Comparison of ENCODE assay signal across 8 mouse cellular contexts in genomic region chr2:18693871-18694610, GRCm38 (mm10). TPM values are rescaled to one million over a fixed set of nuclear protein-coding genes. Genes with fewer than 3 reads are reported as not detected.
A peak's percentile ranks its signal among the peaks of the same experiment; 100 is the strongest.
DNase-seq lines count a peak whose midpoint lies in the region; ATAC-seq lines count a peak whose summit lies in the region.

Gene Spag6 (plus strand): TSS chr2:18694032.

- peak; percentile 75 for ATAC-seq in embryonic facial prominence, embryonic 12.5 days (ENCODE audit: insufficient number of reproducible peaks, insufficient read depth, low FRiP score, low TSS enrichment)
- peak; percentile 73 for ATAC-seq in heart, embryonic 11.5 days (replicated peaks; ENCODE audit: insufficient number of reproducible peaks, low FRiP score, low TSS enrichment)
- ATAC-seq in kidney, embryonic 14.5 days (ENCODE audit: low FRiP score, low TSS enrichment): peak; percentile 88
- ATAC-seq in liver, embryonic 13.5 days (ENCODE audit: low read depth): peak; percentile 71
- peak; percentile 87 for ATAC-seq in stomach, embryonic 16.5 days (ENCODE audit: insufficient read depth, low FRiP score)

- H3K36me3 ChIP-seq in embryonic facial prominence, embryonic 12.5 days: no peaks in the 10 kb centered on the region
- no peaks in the 10 kb centered on the region for H3K36me3 ChIP-seq in heart, embryonic 11.5 days (ENCODE audit: control insufficient read depth, insufficient read depth, low read length)
- no peaks in the 10 kb centered on the region for H3K36me3 ChIP-seq in kidney, embryonic 14.5 days (ENCODE audit: control insufficient read depth, insufficient read depth, low read length)
- H3K36me3 ChIP-seq in liver, embryonic 13.5 days: no peaks in the 10 kb centered on the region
- H3K36me3 ChIP-seq in stomach, embryonic 16.5 days (ENCODE audit: control insufficient read depth, insufficient read depth, low read length): no peaks in the 10 kb centered on the region

- DNase-seq in 416B (ENCODE audit: low read depth): peak; percentile 87
- DNase-seq in adrenal gland, adult 2 months: peak; percentile 90
- no peak for DNase-seq in liver, embryonic 13.5 days
- peak; percentile 82 for DNase-seq in naive thymus-derived CD4-positive, alpha-beta T cell, adult 2 months (ENCODE audit: low read depth)

- H3K4me1 ChIP-seq in embryonic facial prominence, embryonic 12.5 days: peaks cover 24% of the 10 kb centered on the region
- peaks cover 10% of the 10 kb centered on the region for H3K4me1 ChIP-seq in heart, embryonic 11.5 days (ENCODE audit: control insufficient read depth, insufficient read depth, low read length)
- H3K4me1 ChIP-seq in kidney, embryonic 14.5 days (ENCODE audit: control insufficient read depth, insufficient read depth, low read length): peaks cover 10% of the 10 kb centered on the region
- peaks cover 28% of the 10 kb centered on the region for H3K4me1 ChIP-seq in liver, embryonic 13.5 days (replicated peaks)
- peaks cover 23% of the 10 kb centered on the region for H3K4me1 ChIP-seq in stomach, embryonic 16.5 days (ENCODE audit: control insufficient read depth, insufficient read depth, low read length)

- peak within 1 kb of the TSS; percentile 57 for H3K4me3 ChIP-seq in embryonic facial prominence, embryonic 12.5 days
- H3K4me3 ChIP-seq in heart, embryonic 11.5 days (ENCODE audit: low read depth, low read length): peak within 1 kb of the TSS; percentile 65
- peak within 1 kb of the TSS; percentile 70 for H3K4me3 ChIP-seq in kidney, embryonic 14.5 days (ENCODE audit: low read length)
- H3K4me3 ChIP-seq in liver, embryonic 13.5 days (replicated peaks): peak within 1 kb of the TSS; percentile 65
- peak within 1 kb of the TSS; percentile 80 for H3K4me3 ChIP-seq in stomach, embryonic 16.5 days (replicated peaks; ENCODE audit: low read length)

- under 1% methylated on average over 61 of the region's 61 CpGs for WGBS in embryonic facial prominence, embryonic 12.5 days
- WGBS in heart, embryonic 11.5 days (ENCODE audit: insufficient replicate concordance): under 1% methylated on average over 54 of the region's 61 CpGs
- WGBS in kidney, embryonic 14.5 days: under 1% methylated on average over 49 of the region's 61 CpGs
- WGBS in liver, embryonic 13.5 days (ENCODE audit: insufficient replicate concordance): 1% methylated on average over 61 of the region's 61 CpGs
- WGBS in stomach, embryonic 16.5 days: under 1% methylated on average over 59 of the region's 61 CpGs

- H3K27ac ChIP-seq in embryonic facial prominence, embryonic 12.5 days: no peak within 1 kb of the TSS
- H3K27ac ChIP-seq in heart, embryonic 11.5 days (ENCODE audit: low read depth, low read length): peak within 1 kb of the TSS; percentile 46
- H3K27ac ChIP-seq in kidney, embryonic 14.5 days (ENCODE audit: low read depth, low read length): peak within 1 kb of the TSS; percentile 76
- no peak within 1 kb of the TSS; the same call in 1 of the 2 replicates for H3K27ac ChIP-seq in liver, embryonic 13.5 days
- peak within 1 kb of the TSS; percentile 75 for H3K27ac ChIP-seq in stomach, embryonic 16.5 days (ENCODE audit: low read length)

- H3K9ac ChIP-seq in embryonic facial prominence, embryonic 12.5 days: peak within 1 kb of the TSS; percentile 73
- peak within 1 kb of the TSS; percentile 84 for H3K9ac ChIP-seq in heart, embryonic 11.5 days (ENCODE audit: low read depth, low read length)
- peak within 1 kb of the TSS; percentile 83 for H3K9ac ChIP-seq in kidney, embryonic 14.5 days (ENCODE audit: low read depth, low read length)
- peak within 1 kb of the TSS; percentile 64 for H3K9ac ChIP-seq in liver, embryonic 13.5 days
- H3K9ac ChIP-seq in stomach, embryonic 16.5 days (ENCODE audit: low read length): peak within 1 kb of the TSS; percentile 96

- H3K9me3 ChIP-seq in embryonic facial prominence, embryonic 12.5 days: no peaks in the 10 kb centered on the region
- no peaks in the 10 kb centered on the region for H3K9me3 ChIP-seq in heart, embryonic 11.5 days (replicated peaks; ENCODE audit: control insufficient read depth, low read length)
- H3K9me3 ChIP-seq in kidney, embryonic 14.5 days (ENCODE audit: control insufficient read depth, low read length): no peaks in the 10 kb centered on the region
- H3K9me3 ChIP-seq in liver, embryonic 13.5 days (replicated peaks): no peaks in the 10 kb centered on the region
- no peaks in the 10 kb centered on the region for H3K9me3 ChIP-seq in stomach, embryonic 16.5 days (replicated peaks; ENCODE audit: control insufficient read depth, low read length)

- H3K27me3 ChIP-seq in embryonic facial prominence, embryonic 12.5 days: peaks cover 53% of the 10 kb centered on the region
- H3K27me3 ChIP-seq in heart, embryonic 11.5 days (ENCODE audit: control insufficient read depth, insufficient read depth, low read length): peaks cover 57% of the 10 kb centered on the region
- H3K27me3 ChIP-seq in kidney, embryonic 14.5 days (ENCODE audit: control insufficient read depth, insufficient read depth, low read length): peaks cover 81% of the 10 kb centered on the region
- H3K27me3 ChIP-seq in liver, embryonic 13.5 days: peaks cover 93% of the 10 kb centered on the region
- peaks cover 48% of the 10 kb centered on the region for H3K27me3 ChIP-seq in stomach, embryonic 16.5 days (ENCODE audit: control insufficient read depth, insufficient read depth, low read length)

- peak within 1 kb of the TSS; percentile 97 for H3K4me2 ChIP-seq in embryonic facial prominence, embryonic 12.5 days (replicated peaks)
- H3K4me2 ChIP-seq in heart, embryonic 11.5 days: peak within 1 kb of the TSS; percentile 97
- H3K4me2 ChIP-seq in kidney, embryonic 14.5 days (replicated peaks; ENCODE audit: low read depth, low read length): peak within 1 kb of the TSS; percentile 99
- peak within 1 kb of the TSS; percentile 85 for H3K4me2 ChIP-seq in liver, embryonic 13.5 days
- H3K4me2 ChIP-seq in stomach, embryonic 16.5 days (ENCODE audit: low read depth, low read length): peak within 1 kb of the TSS; percentile 99

RNA-seq across cellular contexts. Expression of gene Spag6, which starts in this region (rescaled TPM):
- total RNA-seq in adrenal gland, adult 2 months (2021): under 1 TPM; 0.10 to 0.29 TPM
- 1.9 TPM in 1 of 2 replicates, not detected in the other for polyA plus RNA-seq in adrenal gland, adult 2 months (2012; rRNA removed)
- polyA plus RNA-seq in embryonic facial prominence, embryonic 12.5 days (2016; fragmentation: Nextera tagmentation; extraction: Ambion mirVana): 0.13 TPM in 1 of 2 replicates, not detected in the other
- not detected in 2 replicates for polyA plus RNA-seq in heart, embryonic 11.5 days (2014; fragmentation: Nextera tagmentation; extraction: Ambion mirVana)
- polyA plus RNA-seq in kidney, embryonic 14.5 days (2014; fragmentation: Nextera tagmentation; extraction: Ambion mirVana): 0.07 and 0.09 TPM in 2 replicates
- not detected in 2 replicates for polyA plus RNA-seq in liver, embryonic 13.5 days (2015; fragmentation: Nextera tagmentation; extraction: Ambion mirVana)
- 0.09 TPM in 1 of 2 replicates, not detected in the other for polyA plus RNA-seq in stomach, embryonic 16.5 days (2015; fragmentation: Nextera tagmentation; extraction: Ambion mirVana)

Comparison
In these comparisons a context has a peak if more than half of its experiments do, and no peak if none do; other contexts are left out.
1. Peak in ATAC-seq, H3K4me3 ChIP-seq, H3K9ac ChIP-seq and H3K4me2 ChIP-seq in embryonic facial prominence, embryonic 12.5 days; RNA of the gene not detected or under 1 TPM.
2. Peak in ATAC-seq, H3K4me3 ChIP-seq, H3K27ac ChIP-seq, H3K9ac ChIP-seq and H3K4me2 ChIP-seq in heart, embryonic 11.5 days; RNA of the gene not detected or under 1 TPM.
3. Peak in ATAC-seq, H3K4me3 ChIP-seq, H3K27ac ChIP-seq, H3K9ac ChIP-seq and H3K4me2 ChIP-seq in kidney, embryonic 14.5 days; RNA of the gene not detected or under 1 TPM.
4. Peak in ATAC-seq, H3K4me3 ChIP-seq, H3K9ac ChIP-seq and H3K4me2 ChIP-seq in liver, embryonic 13.5 days; RNA of the gene not detected or under 1 TPM.
5. Peak in ATAC-seq, H3K4me3 ChIP-seq, H3K27ac ChIP-seq, H3K9ac ChIP-seq and H3K4me2 ChIP-seq in stomach, embryonic 16.5 days; RNA of the gene not detected or under 1 TPM.